Mouse (Mus musculus) CD4-positive, CD25-positive, alpha-beta regulatory T cell, adult 9 weeks (primary cell): ENCODE data around the gene Rtbdn. TPM values are rescaled to one million over a fixed set of nuclear protein-coding genes. Genes with fewer than 3 reads are reported as not detected.

ENCODE experiments used
- polyA plus RNA-seq: library from polyadenylated mRNA; unstranded; fragments of 100-300 nt; shearing (Covaris generic); gene quantifications from one replicate; pipeline ENCODE4 v1.2.1, GENCODE M21; 2017

Rtbdn gene
- polyA plus RNA-seq: not detected

GRCm38 (mm10) chr8:84946528-84947240 is at the start of gene Rtbdn:
Gene Rtbdn, plus strand, starts transcription at chr8:84946991.

GRCm38 (mm10) chr8:84901752-84902151 is 45.0 kb upstream of the Rtbdn start, which contains the start of gene Klf1:
Gene Klf1, plus strand, starts transcription at chr8:84901928.

GRCm38 (mm10) chr8:84908421-84909161 is 38.2 kb upstream of the Rtbdn start, which contains the start of gene Dnase2a:
Gene Dnase2a, plus strand, starts transcription at chr8:84908560.

GRCm38 (mm10) chr8:84936962-84937546 is 9.7 kb upstream of the Rtbdn start, which contains the start of gene Mast1:
Gene Mast1, minus strand, starts transcription at chr8:84937359.

GRCm38 (mm10) chr8:84969241-84970134 is 22.7 kb downstream of the Rtbdn start, which contains the start of the genes Gm49661, Prdx2 and Rnaseh2a:
Gene Gm49661, minus strand, starts transcription at chr8:84969433.
Gene Prdx2, plus strand, starts transcription at chr8:84969587.
Gene Rnaseh2a, minus strand, starts transcription at chr8:84969767.

GRCm38 (mm10) chr8:84978248-84978940 is 31.6 kb downstream of the Rtbdn start, which contains the start of gene Junb:
Gene Junb, minus strand, starts transcription at chr8:84978718.

GRCm38 (mm10) chr8:84990349-84990748 is 43.6 kb downstream of the Rtbdn start, which contains the start of gene Hook2:
Gene Hook2, plus strand, starts transcription at chr8:84990603.

Other genes starting within 250 kb of the Rtbdn start
- gene Lyl1, start 245.5 kb upstream of the Rtbdn start, polyA plus RNA-seq: 0.40 TPM
- gene G430095P16Rik, start 224.0 kb upstream of the Rtbdn start, polyA plus RNA-seq: 35.6 TPM
- 4.7 TPM for gene Nfix, start 146.6 kb upstream of the Rtbdn start, polyA plus RNA-seq
- gene Dand5, start 124.2 kb upstream of the Rtbdn start, polyA plus RNA-seq: 7.8 TPM
- 20.8 TPM for gene Gadd45gip1, start 115.5 kb upstream of the Rtbdn start, polyA plus RNA-seq
- 200 TPM for gene Rad23a, start 106.3 kb upstream of the Rtbdn start, polyA plus RNA-seq
- 494 TPM for gene Calr, start 100.1 kb upstream of the Rtbdn start, polyA plus RNA-seq
- gene Farsa, start 90.0 kb upstream of the Rtbdn start, polyA plus RNA-seq: 110 TPM
- 7.1 TPM for gene Syce2, start 74.9 kb upstream of the Rtbdn start, polyA plus RNA-seq
- 38.4 TPM for gene Gcdh, start 53.1 kb upstream of the Rtbdn start, polyA plus RNA-seq
- 0.60 TPM for gene Klf1, start 45.1 kb upstream of the Rtbdn start, polyA plus RNA-seq
- 22.3 TPM for gene Dnase2a, start 38.4 kb upstream of the Rtbdn start, polyA plus RNA-seq
- 1.3 TPM for gene Mast1, start 9.6 kb upstream of the Rtbdn start, polyA plus RNA-seq
- not detected for gene Gm49661, start 22.4 kb downstream of the Rtbdn start, polyA plus RNA-seq
- 233 TPM for gene Prdx2, start 22.6 kb downstream of the Rtbdn start, polyA plus RNA-seq
- gene Rnaseh2a, start 22.8 kb downstream of the Rtbdn start, polyA plus RNA-seq: 108 TPM
- 339 TPM for gene Junb, start 31.7 kb downstream of the Rtbdn start, polyA plus RNA-seq
- 4.4 TPM for gene Hook2, start 43.6 kb downstream of the Rtbdn start, polyA plus RNA-seq
- gene Best2, start 67.5 kb downstream of the Rtbdn start, polyA plus RNA-seq: not detected
- gene Asna1, start 78.3 kb downstream of the Rtbdn start, polyA plus RNA-seq: 60.6 TPM
- 122 TPM for gene Trir, start 79.8 kb downstream of the Rtbdn start, polyA plus RNA-seq
- gene Tnpo2, start 89.9 kb downstream of the Rtbdn start, polyA plus RNA-seq: 51.4 TPM
- 10.1 TPM for gene Fbxw9, start 113.1 kb downstream of the Rtbdn start, polyA plus RNA-seq
- gene Gm5741, start 121.0 kb downstream of the Rtbdn start, polyA plus RNA-seq: 2.5 TPM
- 57.7 TPM for gene Dhps, start 124.8 kb downstream of the Rtbdn start, polyA plus RNA-seq
- 190 TPM for gene Wdr83os, start 133.7 kb downstream of the Rtbdn start, polyA plus RNA-seq
- gene Wdr83, start 134.3 kb downstream of the Rtbdn start, polyA plus RNA-seq: 46.6 TPM
- 167 TPM for gene Man2b1, start 136.3 kb downstream of the Rtbdn start, polyA plus RNA-seq
- gene Zfp791, start 176.1 kb downstream of the Rtbdn start, polyA plus RNA-seq: not detected
- gene Cks1brt, start 204.9 kb downstream of the Rtbdn start, polyA plus RNA-seq: not detected